Mouse (Mus musculus) heart, adult 18-20 months (tissue): ENCODE measurements around the gene Mast1. TPM values are rescaled to one million over a fixed set of nuclear protein-coding genes. Genes with fewer than 3 reads are reported as not detected.

Experiments used
- DNase-seq, 2 experiments: peaks; one replicate each; pipeline ENCODE4 v3.0.0; 2021 to 2022; ENCODE audit warnings: mixed read lengths in 1 of 2
- microRNA-seq, 2 experiments: library from miRNA; unstranded; fragments of <30 nt; microRNA quantifications; one replicate each; pipeline ENCODE4 v1.2.0; 2022
- total RNA-seq, 2 experiments: library from RNA; stranded (reverse); gene quantifications; 2 replicates each; pipeline ENCODE4 v1.2.3; 2021

Mast1 gene
- total RNA-seq, 2 experiments from 2014 or later = 0.10 TPM

DNA sequence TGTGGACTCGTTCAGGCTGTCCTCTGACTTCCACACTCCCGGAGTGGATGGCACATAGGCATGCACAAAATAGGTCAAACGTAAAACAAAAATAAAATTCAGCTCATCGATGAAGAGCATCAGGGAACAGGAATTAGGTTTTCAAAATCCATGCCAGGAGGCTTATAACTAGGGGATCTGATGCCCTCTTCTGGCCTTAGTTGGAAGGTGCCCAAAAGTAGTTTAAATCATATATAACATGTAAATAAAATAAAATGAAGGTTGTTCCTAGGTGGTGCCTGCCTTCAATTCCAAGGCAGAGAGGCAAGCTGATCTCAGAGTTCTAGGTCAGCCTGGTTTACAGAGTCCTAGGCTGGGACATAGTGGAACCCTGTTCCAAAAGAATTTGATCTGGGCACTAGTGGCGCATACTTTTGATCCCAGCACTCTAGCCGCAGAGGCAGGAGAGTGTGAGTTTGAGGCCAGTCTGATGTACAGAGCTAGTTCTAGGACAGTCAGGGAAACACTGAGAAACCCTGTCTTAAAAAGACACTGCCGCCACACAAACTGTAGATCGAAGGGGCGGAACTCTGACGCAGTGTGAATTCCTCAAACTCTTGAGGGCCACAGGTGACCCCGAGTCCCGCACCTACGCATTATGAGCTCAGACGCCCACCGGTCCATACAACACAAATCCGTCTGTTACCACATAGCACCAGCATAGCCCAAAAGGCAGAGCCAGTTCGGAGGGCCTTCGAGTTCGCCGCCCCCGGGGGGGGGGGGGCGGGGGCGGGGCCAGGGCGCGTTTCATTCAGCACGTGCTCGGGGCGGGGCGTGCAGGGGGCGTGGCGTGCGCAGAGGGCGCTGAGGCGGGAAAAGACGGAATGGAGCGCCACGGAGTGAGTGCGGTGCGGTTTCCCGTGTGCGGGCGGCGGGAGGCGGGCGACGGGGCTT is 65.5 kb downstream of the Mast1 start, which contains the start of gene Syce2:
TSS of gene Syce2 (plus strand) at position 736 of the 933 bp plus-strand sequence.
- peak; percentile 82 to 85 for DNase-seq

Small RNAs within 50 kb of the gene (microRNA-seq; reads per million reads assigned to microRNA genes)
- gene Gm24197 (0 reads per million in 2 experiments), gene Mir7069 (1.1 to 3.8 reads per million in 2 experiments)

Other genes with a start within 250 kb of the Mast1 start
- gene Nacc1, start 249.5 kb downstream of the Mast1 start, total RNA-seq = 10 to 100 TPM; 31.4 to 32.7 TPM
- 1 to 10 TPM; 3.1 to 4.4 TPM for gene Lyl1, start 235.9 kb downstream of the Mast1 start, total RNA-seq
- gene G430095P16Rik, start 214.4 kb downstream of the Mast1 start, total RNA-seq = under 1 TPM; 0.40 to 0.69 TPM
- gene Nfix, start 137.0 kb downstream of the Mast1 start, total RNA-seq = 100 to 1,000 TPM; 250 to 260 TPM
- 10 to 100 TPM; 10.0 to 13.2 TPM for gene Dand5, start 114.5 kb downstream of the Mast1 start, total RNA-seq
- 10 to 100 TPM; 31.5 to 35.7 TPM for gene Gadd45gip1, start 105.8 kb downstream of the Mast1 start, total RNA-seq
- gene Rad23a, start 96.7 kb downstream of the Mast1 start, total RNA-seq = 10 to 100 TPM; 88.5 to 96.7 TPM
- 100 to 1,000 TPM; 297 to 306 TPM for gene Calr, start 90.4 kb downstream of the Mast1 start, total RNA-seq
- gene Farsa, start 80.4 kb downstream of the Mast1 start, total RNA-seq = 10 to 100 TPM; 22.6 to 22.9 TPM
- 1 to 10 TPM; 4.4 to 4.9 TPM for gene Syce2, start 65.2 kb downstream of the Mast1 start, total RNA-seq
- gene Gcdh, start 43.4 kb downstream of the Mast1 start, total RNA-seq = 10 to 100 TPM; 79.9 to 84.2 TPM
- not detected for gene Klf1, start 35.4 kb downstream of the Mast1 start, total RNA-seq
- gene Dnase2a, start 28.8 kb downstream of the Mast1 start, total RNA-seq = 10 to 100 TPM in 1 of 2 experiments, 1 to 10 TPM in 1; 9.5 to 11.0 TPM
- gene Rtbdn, start 9.6 kb upstream of the Mast1 start, total RNA-seq = not detected
- gene Gm49661, start 32.1 kb upstream of the Mast1 start, total RNA-seq = 1 to 10 TPM in 1 of 2 experiments, not detected in 1; 2.3 TPM
- 100 to 1,000 TPM; 648 to 740 TPM for gene Prdx2, start 32.2 kb upstream of the Mast1 start, total RNA-seq
- 10 to 100 TPM; 45.6 to 48.4 TPM for gene Rnaseh2a, start 32.4 kb upstream of the Mast1 start, total RNA-seq
- gene Junb, start 41.4 kb upstream of the Mast1 start, total RNA-seq = 10 to 100 TPM; 11.0 to 13.9 TPM
- gene Hook2, start 53.2 kb upstream of the Mast1 start, total RNA-seq = 1 to 10 TPM; 2.7 TPM
- gene Best2, start 77.2 kb upstream of the Mast1 start, total RNA-seq = not detected
- 10 to 100 TPM; 64.7 to 67.3 TPM for gene Asna1, start 87.9 kb upstream of the Mast1 start, total RNA-seq
- 10 to 100 TPM; 84.5 to 87.7 TPM for gene Trir, start 89.5 kb upstream of the Mast1 start, total RNA-seq
- 10 to 100 TPM; 24.1 to 31.2 TPM for gene Tnpo2, start 99.6 kb upstream of the Mast1 start, total RNA-seq
- gene Fbxw9, start 122.7 kb upstream of the Mast1 start, total RNA-seq = 1 to 10 TPM; 2.7 to 3.2 TPM
- not detected for gene Gm5741, start 130.6 kb upstream of the Mast1 start, total RNA-seq
- gene Dhps, start 134.4 kb upstream of the Mast1 start, total RNA-seq = 10 to 100 TPM; 36.5 to 36.6 TPM
- gene Wdr83os, start 143.4 kb upstream of the Mast1 start, total RNA-seq = 10 to 100 TPM; 42.1 to 47.3 TPM
- 10 to 100 TPM; 28.7 to 34.6 TPM for gene Wdr83, start 143.9 kb upstream of the Mast1 start, total RNA-seq
- gene Man2b1, start 145.9 kb upstream of the Mast1 start, total RNA-seq = 10 to 100 TPM; 27.6 to 27.7 TPM
- gene Zfp791, start 185.7 kb upstream of the Mast1 start, total RNA-seq = 1 to 10 TPM; 1.7 to 2.4 TPM
- gene Cks1brt, start 214.6 kb upstream of the Mast1 start, total RNA-seq = not detected